In the genomic region with DNA sequence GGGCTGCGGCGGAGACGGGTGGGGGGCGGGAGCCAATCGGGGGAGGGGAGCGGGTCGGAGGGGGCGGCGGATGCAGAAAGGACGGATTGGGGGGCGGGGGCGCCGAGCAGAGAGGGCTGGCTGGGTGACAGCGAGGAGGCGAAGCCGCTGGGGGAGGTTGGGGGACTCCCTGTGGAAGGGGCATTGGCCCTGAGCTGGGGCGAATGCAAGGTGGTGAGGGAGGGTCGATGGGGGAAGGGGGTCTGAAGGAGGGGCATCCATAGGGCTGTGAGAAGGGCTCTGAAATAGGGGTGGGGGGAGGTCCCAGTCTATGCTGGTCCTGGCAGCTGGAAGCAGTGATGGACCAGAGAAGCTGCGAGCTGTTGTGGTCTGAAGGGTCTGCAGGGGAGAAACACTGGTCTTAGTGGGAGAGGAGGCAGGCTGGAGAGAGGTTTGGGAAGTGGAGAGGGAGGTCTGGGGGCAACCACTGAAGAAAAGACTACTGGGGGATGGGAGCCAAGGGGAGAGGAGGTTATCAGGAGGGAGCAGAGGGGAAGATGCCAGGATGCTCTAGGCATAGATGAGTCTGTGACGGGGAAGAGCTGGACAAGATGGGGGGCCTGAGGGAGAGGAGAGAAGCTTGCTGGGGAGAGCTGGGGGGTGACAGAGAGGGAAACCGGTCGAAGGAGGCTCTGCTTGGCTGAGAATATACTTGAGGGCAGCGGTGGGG, we compare ENCODE assay signal across 8 mouse cellular contexts. TPM values are rescaled to one million over a fixed set of nuclear protein-coding genes. Genes with fewer than 3 reads are reported as not detected.
DNase-seq lines count a peak whose midpoint lies in the region; ATAC-seq and TF ChIP-seq lines count a peak whose summit lies in the region.

No protein-coding gene starts in this region.

- 7% methylated on average over 15 of the region's 23 CpGs for WGBS in embryonic facial prominence, embryonic 14.5 days
- WGBS in hindbrain, embryonic 10.5 days, result 8% methylated on average over 23 of the region's 23 CpGs
- WGBS in midbrain, embryonic 13.5 days, result 4% methylated on average over 23 of the region's 23 CpGs

- no peaks in the 10 kb centered on the region for H3K36me3 ChIP-seq in embryonic facial prominence, embryonic 14.5 days (ENCODE audit: control insufficient read depth, insufficient read depth, low read length)
- no peaks in the 10 kb centered on the region for H3K36me3 ChIP-seq in hindbrain, embryonic 10.5 days
- H3K36me3 ChIP-seq in midbrain, embryonic 13.5 days, result no peaks in the 10 kb centered on the region

- H3K9me3 ChIP-seq in embryonic facial prominence, embryonic 14.5 days (ENCODE audit: control insufficient read depth, low read length), result no peaks in the 10 kb centered on the region
- H3K9me3 ChIP-seq in hindbrain, embryonic 10.5 days, result no peaks in the 10 kb centered on the region
- no peaks in the 10 kb centered on the region for H3K9me3 ChIP-seq in midbrain, embryonic 13.5 days

- peaks cover 4% of the 10 kb centered on the region; the same call in 1 of the 2 replicates for H3K4me1 ChIP-seq in embryonic facial prominence, embryonic 14.5 days (ENCODE audit: control insufficient read depth, insufficient read depth, low read length)
- H3K4me1 ChIP-seq in hindbrain, embryonic 10.5 days (replicated peaks), result peaks cover 69% of the 10 kb centered on the region
- peaks cover 90% of the 10 kb centered on the region for H3K4me1 ChIP-seq in midbrain, embryonic 13.5 days (replicated peaks)

- peaks cover 57% of the 10 kb centered on the region for H3K27me3 ChIP-seq in embryonic facial prominence, embryonic 14.5 days (replicated peaks; ENCODE audit: control insufficient read depth, insufficient read depth, low read length)
- H3K27me3 ChIP-seq in hindbrain, embryonic 10.5 days (ENCODE audit: insufficient read depth, poor library complexity, severe bottlenecking), result peaks cover 71% of the 10 kb centered on the region
- peaks cover 5% of the 10 kb centered on the region; the same call in 1 of the 2 replicates for H3K27me3 ChIP-seq in midbrain, embryonic 13.5 days

- peak overlapping the region; percentile 96 for H3K4me2 ChIP-seq in embryonic facial prominence, embryonic 14.5 days (ENCODE audit: low read depth, low read length)
- H3K4me2 ChIP-seq in midbrain, embryonic 13.5 days (replicated peaks), result peak overlapping the region; percentile 68

- peak overlapping the region; percentile 43 for H3K9ac ChIP-seq in embryonic facial prominence, embryonic 14.5 days (ENCODE audit: low read depth, low read length)
- H3K9ac ChIP-seq in midbrain, embryonic 13.5 days (replicated peaks), result peak overlapping the region; percentile 88

- peak overlapping the region; percentile 93 for H3K27ac ChIP-seq in layer of hippocampus, adult 2 months
- H3K27ac ChIP-seq in embryonic facial prominence, embryonic 14.5 days (replicated peaks; ENCODE audit: low read depth, low read length), result no peak overlapping the region
- H3K27ac ChIP-seq in hindbrain, embryonic 10.5 days, result peak overlapping the region; percentile 92
- H3K27ac ChIP-seq in midbrain, embryonic 13.5 days, result peak overlapping the region; percentile 95

- TF ChIP-seq CTCF in layer of hippocampus, adult 2 months (conservative IDR thresholded peaks at IDR 0.05), result no peak

- ATAC-seq in embryonic facial prominence, embryonic 14.5 days (ENCODE audit: low read depth), result no peak
- ATAC-seq in midbrain, embryonic 13.5 days, result peak; percentile 8; the same call in 1 of the 2 replicates
- ATAC-seq in monocyte, adult 5-6 weeks (replicated peaks; ENCODE audit: insufficient number of reproducible peaks, low FRiP score, low TSS enrichment, poor library complexity, severe bottlenecking), result no peak

- peak overlapping the region; percentile 76 for H3K4me3 ChIP-seq in layer of hippocampus, adult 2 months
- peak overlapping the region; percentile 56 for H3K4me3 ChIP-seq in embryonic facial prominence, embryonic 14.5 days (ENCODE audit: low read depth, low read length)
- H3K4me3 ChIP-seq in hindbrain, embryonic 10.5 days, result peak overlapping the region; percentile 66
- H3K4me3 ChIP-seq in midbrain, embryonic 13.5 days (replicated peaks), result peak overlapping the region; percentile 69

- no peak for DNase-seq in layer of hippocampus, adult 2 months (ENCODE audit: low spot score in 2 of 2)
- no peak for DNase-seq in layer of hippocampus, adult 8-10 months (ENCODE audit: low spot score in 2 of 2)
- DNase-seq in embryonic facial prominence, embryonic 14.5 days (ENCODE audit: low spot score), result no peak
- DNase-seq in hindbrain, embryonic 10.5 days (ENCODE audit: low spot score), result peak; percentile 15
- no peak for DNase-seq in embryo, embryonic 10 days (ENCODE audit: low spot score)
- no peak for DNase-seq in Muller cell, postnatal 12 days (ENCODE audit: inconsistent ontology term)

RNA-seq across cellular contexts. Expression of a gene that starts 0.6 kb away (rescaled TPM):
- total RNA-seq in layer of hippocampus, adult 2 months (2021), result 100 to 1,000 TPM; 405 to 437 TPM
- 100 to 1,000 TPM; 348 to 441 (median 390) TPM for total RNA-seq in layer of hippocampus, adult 8-10 months (2022)
- polyA plus RNA-seq in embryonic facial prominence, embryonic 14.5 days (2014; fragmentation: Nextera tagmentation; extraction: Ambion mirVana), result 2.3 and 3.4 TPM in 2 replicates
- polyA plus RNA-seq in hindbrain, embryonic 10.5 days (2016; fragmentation: Nextera tagmentation; extraction: Ambion mirVana), result 4.4 and 13.2 TPM in 2 replicates
- 20.7 and 24.3 TPM in 2 replicates for polyA plus RNA-seq in midbrain, embryonic 13.5 days (2015; fragmentation: Nextera tagmentation; extraction: Ambion mirVana)
- not detected in 3 replicates for total RNA-seq in monocyte, adult 5-6 weeks (2017)

RNA-seq across cellular contexts. Expression of a gene that starts 20.0 kb away (rescaled TPM):
- 10 to 100 TPM; 31.3 to 36.7 TPM for total RNA-seq in layer of hippocampus, adult 2 months (2021)
- 10 to 100 TPM; 35.0 to 44.1 (median 40.9) TPM for total RNA-seq in layer of hippocampus, adult 8-10 months (2022)
- polyA plus RNA-seq in embryonic facial prominence, embryonic 14.5 days (2014; fragmentation: Nextera tagmentation; extraction: Ambion mirVana), result 36.2 and 48.2 TPM in 2 replicates
- polyA plus RNA-seq in hindbrain, embryonic 10.5 days (2016; fragmentation: Nextera tagmentation; extraction: Ambion mirVana), result 20.5 and 20.7 TPM in 2 replicates
- polyA plus RNA-seq in midbrain, embryonic 13.5 days (2015; fragmentation: Nextera tagmentation; extraction: Ambion mirVana), result 28.5 and 29.6 TPM in 2 replicates
- 260 to 384 TPM (median 349 TPM) in 3 replicates for total RNA-seq in monocyte, adult 5-6 weeks (2017)

RNA-seq across cellular contexts. Expression of a gene that starts 34.9 kb away (rescaled TPM):
- total RNA-seq in layer of hippocampus, adult 2 months (2021), result 10 to 100 TPM; 13.0 to 18.8 TPM
- 10 to 100 TPM; 14.2 to 19.7 (median 19.0) TPM for total RNA-seq in layer of hippocampus, adult 8-10 months (2022)
- 49.5 and 84.3 TPM in 2 replicates for polyA plus RNA-seq in embryonic facial prominence, embryonic 14.5 days (2014; fragmentation: Nextera tagmentation; extraction: Ambion mirVana)
- 1.3 and 1.9 TPM in 2 replicates for polyA plus RNA-seq in hindbrain, embryonic 10.5 days (2016; fragmentation: Nextera tagmentation; extraction: Ambion mirVana)
- polyA plus RNA-seq in midbrain, embryonic 13.5 days (2015; fragmentation: Nextera tagmentation; extraction: Ambion mirVana), result 1.9 and 2.2 TPM in 2 replicates
- 4.5 to 17.7 TPM (median 7.7 TPM) in 3 replicates for total RNA-seq in monocyte, adult 5-6 weeks (2017)

RNA-seq across cellular contexts. Expression of a gene that starts 55.6 kb away (rescaled TPM):
- 100 to 1,000 TPM; 208 to 222 TPM for total RNA-seq in layer of hippocampus, adult 2 months (2021)
- total RNA-seq in layer of hippocampus, adult 8-10 months (2022), result 100 to 1,000 TPM; 209 to 234 (median 222) TPM
- polyA plus RNA-seq in embryonic facial prominence, embryonic 14.5 days (2014; fragmentation: Nextera tagmentation; extraction: Ambion mirVana), result 135 and 140 TPM in 2 replicates
- 198 and 221 TPM in 2 replicates for polyA plus RNA-seq in hindbrain, embryonic 10.5 days (2016; fragmentation: Nextera tagmentation; extraction: Ambion mirVana)
- 120 and 128 TPM in 2 replicates for polyA plus RNA-seq in midbrain, embryonic 13.5 days (2015; fragmentation: Nextera tagmentation; extraction: Ambion mirVana)
- total RNA-seq in monocyte, adult 5-6 weeks (2017), result 222 to 393 TPM (median 317 TPM) in 3 replicates

Comparison
In these comparisons a context has a peak if more than half of its experiments do, and no peak if none do; other contexts are left out.
1. RNA of a gene that starts 0.6 kb away (total RNA-seq): 405 to 437 TPM in layer of hippocampus, adult 2 months and 348 to 441 TPM in layer of hippocampus, adult 8-10 months; not detected in monocyte, adult 5-6 weeks; every median in the first group is over 100 times any median in the second.
2. Peak in every context shown above with its lines, with median percentiles within 50 percentile points of each other: H3K4me3 ChIP-seq.